Mouse (Mus musculus) embryo, embryonic 10.5 days (tissue): ENCODE results near the gene Gatad2b.
"Not testable (repeated sequence)": the region's sequence is repeated elsewhere in the genome, so short reads cannot be mapped to it uniquely, and the experiment has no call there.

Experiments
- DNase-seq: peaks from one replicate; pipeline ENCODE4 v3.0.0-alpha.2; 2015; ENCODE audit warnings: low spot score

Gatad2b gene

GRCm38 (mm10) chr3:90292345-90293275, at the start of gene Gatad2b:
Gatad2b (plus strand) TSS chr3:90293178.
- DNase-seq, result peak; percentile 100

- DNase-seq, result no peak
Measured at GRCm38 (mm10) chr3:90245406-90245805, 47.6 kb upstream of the Gatad2b start.

GRCm38 (mm10) chr3:90247630-90247959, 45.4 kb upstream of the Gatad2b start:
- no peak for DNase-seq

GRCm38 (mm10) chr3:90247960-90248745, 44.8 kb upstream of the Gatad2b start, which contains the start of gene Slc39a1:
Slc39a1 (plus strand) TSS chr3:90248172.
- DNase-seq, result peak; percentile 99

GRCm38 (mm10) chr3:90248746-90249100, 44.3 kb upstream of the Gatad2b start:
- DNase-seq, result peak; percentile 28

- DNase-seq, result no peak
Measured at GRCm38 (mm10) chr3:90250791-90251190, 42.2 kb upstream of the Gatad2b start.

GRCm38 (mm10) chr3:90251731-90252226, 41.2 kb upstream of the Gatad2b start:
- DNase-seq, result not testable (repeated sequence)

GRCm38 (mm10) chr3:90252659-90253058, 40.3 kb upstream of the Gatad2b start:
- not testable (repeated sequence) for DNase-seq

- not testable (repeated sequence) for DNase-seq
Measured at GRCm38 (mm10) chr3:90253174-90253573, 39.8 kb upstream of the Gatad2b start.

GRCm38 (mm10) chr3:90253653-90254418, 39.1 kb upstream of the Gatad2b start, which contains the start of gene Crtc2:
Crtc2 (plus strand) TSS chr3:90254163.
- peak; percentile 98 for DNase-seq

GRCm38 (mm10) chr3:90254419-90255193, 38.4 kb upstream of the Gatad2b start:
- DNase-seq, result peak; percentile 53

- DNase-seq, result no peak
Measured at GRCm38 (mm10) chr3:90255194-90255565, 37.8 kb upstream of the Gatad2b start.

- no peak for DNase-seq
Measured at GRCm38 (mm10) chr3:90255784-90256353, 37.1 kb upstream of the Gatad2b start.

GRCm38 (mm10) chr3:90256731-90257530, 36.0 kb upstream of the Gatad2b start:
- DNase-seq, result no peak

- DNase-seq, result no peak
Measured at GRCm38 (mm10) chr3:90258521-90258920, 34.5 kb upstream of the Gatad2b start.

GRCm38 (mm10) chr3:90263121-90263771, 29.7 kb upstream of the Gatad2b start:
- DNase-seq, result no peak

GRCm38 (mm10) chr3:90264687-90265033, 28.3 kb upstream of the Gatad2b start:
- no peak for DNase-seq

GRCm38 (mm10) chr3:90265034-90265931, 27.7 kb upstream of the Gatad2b start, which contains the start of gene Dennd4b:
Dennd4b (plus strand) TSS chr3:90265185.
- peak; percentile 85 for DNase-seq
